Mouse (Mus musculus) c-Kit-negative CD71-positive TER-119-positive erythroid progenitor cells, embryonic 14.5 days (primary cell): Measurements from ENCODE around the gene Fam19a4.

ENCODE experiments used
- DNase-seq: peaks from one replicate; pipeline ENCODE4 v3.0.0-alpha.2; 2013; ENCODE audit warnings: low read depth, low spot score

The Fam19a4 gene

DNA sequence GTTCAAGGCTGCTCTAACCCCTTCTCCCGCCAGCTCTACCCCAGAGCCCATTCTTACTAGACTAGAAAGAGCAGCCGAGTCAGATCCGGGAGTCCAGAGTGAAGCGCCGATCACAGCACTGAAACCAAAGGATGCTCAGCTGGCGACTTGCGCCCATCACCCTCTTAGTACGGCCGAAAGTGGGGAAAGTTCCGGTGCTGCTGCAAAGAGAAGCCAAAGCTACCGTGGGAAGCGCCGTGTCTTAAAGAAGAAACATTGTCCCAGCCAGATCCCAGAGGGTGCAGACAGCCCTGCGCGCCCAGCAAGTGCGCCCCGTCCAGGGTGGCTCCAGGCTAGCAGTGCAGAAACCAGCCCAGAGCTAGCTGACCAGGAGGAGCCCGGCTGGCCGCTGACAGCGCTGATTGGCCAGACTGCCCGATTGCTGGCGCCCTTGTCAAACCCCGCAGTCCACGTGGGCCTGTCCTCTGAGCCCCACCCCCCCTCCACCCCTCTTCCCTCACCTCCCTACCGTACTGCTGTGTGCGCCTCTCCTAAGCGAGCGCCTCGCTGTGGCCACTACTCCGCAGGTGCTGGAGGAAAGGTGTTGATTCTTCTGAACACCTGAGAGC, at the start of gene Fam19a4:
Gene Fam19a4 (minus strand): TSS at position 340 of the 608 bp plus-strand sequence.
- no peak for DNase-seq

DNA sequence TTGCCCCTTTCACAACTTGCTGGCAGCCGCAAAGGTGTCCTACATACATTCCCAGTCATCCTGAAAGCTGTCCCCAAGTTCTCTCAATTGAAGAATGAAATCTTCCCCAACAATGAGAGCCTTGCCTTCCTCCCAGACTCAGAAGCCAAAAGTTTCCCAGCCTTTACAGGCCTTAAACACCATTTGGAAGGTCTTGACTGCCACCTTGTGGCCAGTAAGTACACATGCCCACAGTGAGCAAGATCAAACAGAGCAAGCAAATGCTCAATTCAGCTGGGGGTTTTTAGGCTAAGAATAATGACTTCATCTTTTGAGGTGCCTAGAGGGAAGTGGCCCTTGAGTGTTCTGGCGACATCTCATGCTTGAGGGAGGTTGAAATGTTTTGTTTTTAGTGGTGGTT, 46.6 kb upstream of the Fam19a4 start:
- peak; percentile 6 for DNase-seq

DNA sequence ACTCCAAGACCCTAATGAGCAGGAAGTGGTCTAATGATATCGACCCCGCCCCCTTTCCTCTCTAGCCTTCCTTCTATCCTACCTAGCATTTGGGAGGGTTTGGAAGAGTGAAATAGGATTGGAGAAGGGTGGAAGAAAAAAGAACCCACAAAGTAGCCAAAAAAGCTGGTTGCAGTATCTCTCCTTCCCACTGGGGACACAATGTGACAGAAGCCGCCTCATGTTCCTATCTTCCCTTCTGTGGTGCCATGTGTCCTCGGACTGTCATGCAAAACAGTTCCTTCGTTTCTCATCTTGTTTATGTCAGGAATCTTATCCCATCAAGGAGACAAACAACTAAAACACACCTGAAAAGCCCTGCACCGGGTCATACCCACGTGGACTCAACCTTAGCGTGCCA, 45.9 kb upstream of the Fam19a4 start:
- DNase-seq: no peak

DNA sequence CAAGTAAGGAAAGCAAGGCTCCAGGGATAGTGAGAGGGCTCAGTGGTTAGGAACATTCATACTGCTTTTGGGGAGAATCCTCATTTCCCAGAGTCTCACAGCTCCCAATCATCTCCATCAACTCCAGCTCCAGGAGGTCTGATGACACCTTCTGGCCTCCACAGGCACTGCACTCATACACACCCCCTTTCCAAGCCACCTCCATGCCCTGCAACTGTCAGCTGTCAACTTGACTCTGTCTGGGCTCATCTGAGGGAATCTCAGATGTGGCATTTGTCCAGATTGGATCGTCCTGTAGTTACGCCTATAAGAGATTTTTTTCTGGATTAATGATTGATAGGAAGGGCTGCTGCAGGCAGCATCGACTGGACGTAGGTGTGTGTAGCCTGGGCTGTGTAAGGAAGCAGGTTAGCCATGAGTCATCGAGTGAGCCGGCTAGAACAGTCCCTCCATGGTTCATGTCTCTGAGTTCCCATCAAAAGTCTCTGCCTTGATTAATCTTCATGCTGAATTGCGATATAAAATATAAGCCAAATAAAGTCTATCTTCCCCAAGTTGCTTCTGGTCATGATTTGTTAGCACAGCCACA, 44.1 kb upstream of the Fam19a4 start:
- DNase-seq: no peak

DNA sequence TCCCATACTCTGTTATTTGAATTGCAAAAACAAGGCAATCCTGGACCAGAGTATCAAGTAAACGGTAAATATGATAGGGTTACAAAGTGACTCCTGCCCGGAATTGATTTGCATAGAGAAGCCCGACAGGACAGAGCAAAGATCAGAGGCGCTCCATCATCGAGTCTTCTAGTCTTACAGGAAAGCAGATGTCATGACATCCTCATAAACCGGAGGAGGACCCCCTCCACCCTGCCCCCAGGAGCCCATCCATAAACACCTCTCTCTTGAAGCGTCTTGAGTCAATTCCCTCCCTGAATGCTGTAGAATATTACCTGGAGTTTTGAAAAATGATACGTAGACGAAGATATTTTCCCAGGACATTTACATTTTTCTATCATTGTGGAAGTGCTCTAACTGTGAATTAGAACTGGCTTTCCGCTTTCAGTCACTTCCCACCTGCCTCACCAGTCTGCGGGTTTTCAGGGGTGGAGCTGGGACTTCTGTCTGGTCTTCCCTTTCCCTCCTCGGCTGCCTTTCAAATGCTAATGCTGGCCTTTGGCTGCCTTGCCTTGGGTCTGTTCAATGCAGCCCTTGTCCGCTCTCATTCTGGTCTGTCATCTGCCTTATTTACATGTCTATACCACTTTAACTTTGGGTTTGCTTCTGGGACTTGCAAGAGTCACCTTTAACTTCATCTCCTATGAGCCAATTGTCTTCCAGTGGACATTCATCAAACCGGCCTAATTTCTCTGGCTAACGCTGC, 41.9 kb upstream of the Fam19a4 start:
- DNase-seq: no peak

DNA sequence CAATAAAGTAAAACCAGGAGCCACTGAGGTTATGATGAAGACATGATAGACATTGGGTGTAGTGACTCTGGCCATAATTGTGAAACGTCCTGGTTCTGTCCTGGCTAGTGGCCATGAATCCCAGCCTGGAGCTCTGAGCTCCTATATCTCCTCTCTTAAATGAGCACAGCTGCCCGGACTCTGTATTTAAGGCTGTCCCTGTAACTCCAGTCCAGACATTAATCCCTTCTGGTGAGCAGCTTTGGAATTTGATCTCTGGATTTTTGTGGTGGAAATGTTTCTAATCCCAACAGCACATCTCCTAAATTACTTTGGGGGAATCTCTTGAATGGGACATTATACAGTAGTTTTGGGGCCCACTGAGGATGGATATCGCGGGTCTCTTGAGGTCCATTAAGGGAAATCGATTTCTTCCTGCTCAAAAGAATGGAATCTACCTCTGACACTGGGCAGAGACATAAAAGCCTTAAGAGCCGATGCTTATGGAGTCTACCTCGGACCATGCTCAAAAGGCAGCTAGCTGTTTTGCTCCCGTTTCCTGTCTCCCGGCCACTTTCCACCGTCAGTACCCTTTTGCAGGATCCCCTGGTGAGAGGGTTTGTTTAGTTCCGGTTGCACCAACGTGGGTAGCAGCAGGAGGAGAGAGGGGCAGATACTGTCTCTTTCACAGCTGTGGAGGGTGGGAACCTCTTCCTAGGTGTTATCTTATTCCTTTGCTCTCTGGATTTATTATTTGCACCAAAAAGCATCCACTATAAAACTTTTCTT, 41.2 kb upstream of the Fam19a4 start:
- no peak for DNase-seq

DNA sequence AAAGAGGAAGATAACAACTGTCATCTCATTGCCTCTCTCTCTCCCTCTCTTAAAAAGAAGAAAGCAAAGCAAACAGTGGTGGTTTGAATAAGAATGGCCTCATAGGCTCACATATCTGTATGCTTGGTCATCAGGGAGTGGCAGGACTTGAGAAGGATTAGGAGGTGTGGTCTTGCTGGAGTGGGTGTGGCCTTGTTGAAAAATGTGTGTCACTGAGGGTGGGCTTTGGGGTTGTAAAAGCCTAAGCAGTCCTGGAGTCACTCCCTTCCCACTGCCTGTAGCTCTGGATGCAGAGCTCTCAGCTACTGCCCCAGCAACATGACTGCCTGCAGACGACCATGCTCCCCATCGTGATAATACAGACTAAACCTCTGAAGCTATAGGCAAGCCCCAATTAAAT, 22.1 kb upstream of the Fam19a4 start:
- DNase-seq: no peak

DNA sequence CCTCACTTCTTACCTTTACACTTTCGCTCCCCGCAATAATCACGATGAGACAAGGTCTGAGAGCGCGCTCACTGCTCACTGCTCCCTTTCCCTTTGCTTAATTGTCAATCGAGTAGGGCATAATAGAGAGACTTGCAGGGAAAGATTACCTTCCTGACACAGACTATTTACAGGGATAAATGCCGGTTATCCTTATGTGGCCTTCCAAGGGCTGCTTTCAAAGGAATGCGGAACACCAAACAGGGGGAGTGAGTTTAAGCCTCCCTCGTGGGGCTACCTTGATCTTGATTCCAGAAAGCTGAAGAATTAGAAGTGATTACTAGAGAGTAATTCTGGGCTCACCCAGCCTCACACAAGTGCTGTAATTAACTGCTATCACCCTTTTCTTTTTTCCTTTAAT, 19.8 kb upstream of the Fam19a4 start:
- no peak for DNase-seq

DNA sequence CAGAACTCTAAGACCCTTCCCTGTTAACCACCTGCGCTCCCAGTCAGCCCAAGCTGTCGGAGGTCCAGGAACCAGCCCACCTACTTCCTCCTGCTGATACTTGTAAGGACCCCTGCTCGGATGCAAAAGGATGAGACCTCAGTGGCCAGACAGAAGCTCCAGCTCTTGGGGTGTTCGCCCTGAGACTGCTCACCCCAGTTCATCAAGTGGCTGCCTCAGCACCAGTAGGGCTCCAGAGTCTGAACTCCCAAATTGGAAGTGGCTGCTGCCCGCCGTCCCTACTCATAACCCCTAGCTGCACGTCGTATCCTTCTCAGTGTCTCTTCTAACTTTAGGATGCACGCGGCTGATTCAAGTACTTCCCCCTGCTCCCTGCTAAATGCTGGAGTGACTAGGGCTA, 614 bp downstream of the Fam19a4 start:
- no peak for DNase-seq

DNA sequence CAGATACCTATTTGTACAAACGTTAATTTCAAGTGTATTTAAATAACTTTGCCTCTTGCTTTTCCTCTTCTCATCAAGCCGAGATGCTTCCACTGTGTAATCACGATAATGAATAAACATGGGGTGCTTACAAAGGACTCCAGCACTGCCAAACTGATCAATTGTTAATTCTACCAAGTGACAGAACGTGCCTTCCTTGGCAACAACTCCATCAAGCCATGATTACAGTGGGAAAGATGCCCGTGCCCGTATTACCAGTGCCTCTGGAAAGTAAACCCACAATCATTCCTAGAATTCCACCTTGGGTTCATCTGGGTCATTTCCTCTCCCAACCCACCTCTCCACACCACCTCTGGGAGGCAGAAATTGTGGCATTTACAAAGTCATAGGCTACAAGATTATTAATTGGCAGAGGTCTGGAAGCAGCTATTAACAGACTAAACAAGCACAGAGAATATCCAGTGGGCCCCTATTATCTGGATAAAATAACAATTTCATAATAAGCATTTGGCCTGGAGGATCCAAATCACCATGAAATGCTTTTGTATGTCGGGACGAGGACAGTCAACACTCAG, 7.9 kb downstream of the Fam19a4 start:
- no peak for DNase-seq

DNA sequence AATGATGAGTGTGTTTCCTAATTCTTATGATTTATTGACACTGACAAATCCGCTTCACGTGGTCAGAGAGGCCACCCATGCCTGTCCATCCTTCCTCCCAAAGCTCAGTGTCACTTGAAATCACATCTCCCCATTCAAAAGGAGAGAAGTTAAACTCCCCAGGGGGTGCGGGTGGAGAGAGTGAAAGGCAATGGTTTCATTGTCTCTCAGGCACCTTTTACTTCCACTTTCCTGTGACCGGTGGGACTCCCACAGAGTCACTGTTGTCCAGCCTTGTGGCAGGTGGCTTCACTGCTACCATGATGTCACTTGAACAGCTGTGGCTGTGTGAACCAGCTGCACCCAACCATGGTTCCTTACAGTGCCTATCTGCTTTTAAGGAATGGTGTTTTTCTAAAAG, 11.8 kb downstream of the Fam19a4 start:
- DNase-seq: no peak

DNA sequence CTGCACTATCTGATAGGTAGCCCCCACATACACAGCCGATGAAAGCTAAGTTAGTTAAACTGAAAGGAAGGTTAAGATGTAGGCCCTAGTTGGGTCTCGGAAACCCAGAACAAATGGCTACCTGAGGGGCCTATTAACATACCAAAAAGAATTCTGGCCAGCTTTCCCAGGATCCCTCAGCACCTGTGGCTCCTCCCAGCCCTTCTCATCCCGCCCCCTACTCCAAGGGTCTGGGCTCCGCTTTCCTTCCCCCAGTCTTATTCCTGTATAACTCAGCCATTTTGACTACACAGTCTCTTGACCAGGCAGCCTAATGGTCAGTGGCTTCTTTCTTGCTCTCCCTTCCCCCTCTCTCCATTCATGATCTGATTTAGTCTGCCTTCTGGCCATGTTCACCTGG, 13.7 kb downstream of the Fam19a4 start:
- DNase-seq: no peak

DNA sequence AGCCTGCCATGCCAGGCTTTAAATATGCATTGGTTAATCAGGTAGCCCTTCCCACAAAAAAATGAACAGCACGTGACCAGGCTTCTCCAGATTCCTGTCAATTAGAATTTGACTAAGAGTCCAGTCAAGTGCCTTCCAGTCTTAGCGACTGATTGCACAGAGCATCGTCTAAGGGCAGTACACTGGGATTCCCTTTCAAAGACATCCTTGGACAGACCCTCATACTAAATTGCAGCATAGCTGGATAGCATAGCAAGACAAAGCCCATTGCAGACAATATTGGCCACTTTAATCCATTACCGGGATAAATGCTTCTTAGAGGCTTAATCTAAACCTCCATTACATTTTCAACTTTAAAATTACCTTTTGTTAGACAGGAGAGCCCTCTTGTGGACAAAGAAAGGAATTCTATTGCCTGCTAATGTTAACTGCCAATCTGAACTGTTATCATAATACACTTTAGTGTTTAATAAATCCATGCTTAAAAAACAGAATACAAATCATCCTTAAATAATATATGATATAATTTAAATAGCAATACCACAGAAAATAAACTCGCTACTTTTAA, 33.0 kb downstream of the Fam19a4 start:
- DNase-seq: no peak

DNA sequence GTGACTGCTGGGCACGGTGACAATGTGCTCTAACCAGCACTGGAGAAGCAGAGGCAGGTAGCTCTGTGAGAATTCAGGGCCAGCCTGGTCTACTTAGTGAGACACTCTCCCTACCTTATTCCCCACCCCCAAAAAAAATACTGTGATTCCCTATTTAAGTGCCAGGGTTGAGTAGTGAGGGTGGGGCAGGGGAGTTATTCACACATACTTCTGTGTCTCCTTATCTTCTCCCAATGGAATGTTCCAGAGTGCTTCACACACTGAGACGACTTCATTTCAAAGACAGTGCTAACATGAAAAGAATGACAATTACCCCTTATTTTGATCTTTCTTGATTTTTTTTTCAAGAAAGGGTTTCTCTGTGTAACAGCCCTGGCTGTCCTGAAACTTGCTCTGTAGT, 40.9 kb downstream of the Fam19a4 start:
- DNase-seq: no peak

DNA sequence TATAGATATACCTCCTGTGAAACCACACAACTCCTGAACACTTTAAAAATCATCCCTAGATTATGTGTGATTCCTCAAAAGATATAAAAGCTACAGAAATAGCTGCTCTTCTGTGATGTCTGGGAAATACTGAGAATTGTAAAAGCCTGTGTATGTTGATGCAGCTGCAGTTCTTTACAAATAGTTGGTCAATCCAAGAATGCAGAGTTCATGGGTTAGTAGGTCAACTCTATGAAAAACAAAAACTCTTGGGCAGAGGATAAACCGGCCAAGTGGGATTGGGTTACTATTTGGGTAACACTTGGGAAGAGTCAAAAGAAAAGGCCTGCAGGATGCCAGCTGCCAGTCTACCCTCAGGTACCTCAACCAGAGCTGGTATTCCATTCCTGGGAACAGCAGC, 43.5 kb downstream of the Fam19a4 start:
- no peak for DNase-seq

DNA sequence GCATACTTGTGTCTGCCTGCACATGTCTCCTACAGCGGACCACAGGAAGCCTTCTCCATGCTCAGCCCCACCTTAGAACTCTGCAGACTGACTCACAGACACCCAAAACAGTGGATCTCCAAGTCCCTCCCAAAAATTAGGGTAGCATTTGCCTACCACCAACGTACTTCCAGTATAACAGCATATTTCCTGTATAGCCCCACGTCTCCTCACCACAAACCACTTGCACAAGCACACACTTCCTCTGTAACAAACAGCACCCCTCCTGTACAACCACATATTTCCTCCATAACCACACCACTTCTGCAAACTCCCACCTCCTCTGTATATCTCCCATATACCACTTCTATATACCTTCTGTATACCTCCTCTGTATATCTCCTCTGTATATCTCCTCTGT, 44.2 kb downstream of the Fam19a4 start:
- DNase-seq: no peak

DNA sequence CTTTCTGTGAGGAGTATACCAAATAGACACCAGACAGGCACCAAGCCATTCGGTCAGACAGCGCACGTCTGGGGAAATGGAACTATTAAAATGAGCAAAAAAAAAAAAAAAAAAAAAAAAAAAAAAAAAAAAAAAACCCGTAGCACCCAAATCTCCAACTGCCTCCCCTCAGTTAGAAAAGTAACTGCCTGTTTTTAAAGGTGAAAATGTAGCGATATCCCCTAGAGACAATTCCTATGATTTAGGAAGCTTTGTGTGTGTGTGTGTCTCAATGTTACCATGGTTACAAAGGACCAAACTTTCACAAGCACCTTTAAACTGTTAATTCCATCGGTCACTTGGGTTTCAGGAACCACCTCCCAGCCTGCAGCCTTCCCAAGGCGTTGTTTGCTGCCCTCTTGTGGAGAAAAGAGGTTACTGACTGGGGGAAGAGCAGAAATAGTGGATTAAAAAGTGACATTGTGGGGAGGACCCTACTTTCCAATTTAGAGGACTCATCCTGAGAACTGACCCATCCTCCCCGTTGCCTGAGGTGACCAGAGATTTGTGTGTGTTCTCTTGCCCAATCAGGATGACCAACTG, 53.6 kb downstream of the Fam19a4 start:
- DNase-seq: peak; percentile 8

DNA sequence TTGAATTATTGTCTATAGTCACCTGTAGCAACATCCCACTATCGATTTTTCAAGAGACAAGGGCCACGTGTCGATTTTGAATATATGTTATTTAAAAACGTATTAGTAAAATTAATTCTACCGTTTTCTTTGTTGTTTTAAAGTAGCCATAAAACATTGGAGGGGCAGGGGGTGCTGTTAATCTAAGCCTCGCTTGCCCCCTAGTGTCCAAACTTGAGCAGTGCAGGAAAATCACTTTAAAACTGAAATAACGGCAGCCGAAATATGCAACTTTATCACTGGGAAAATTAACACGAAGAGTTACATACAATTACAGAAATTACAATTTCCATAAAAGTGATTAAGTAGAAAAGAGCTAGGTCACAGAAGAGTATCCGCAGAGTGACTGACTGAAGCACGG, 55.2 kb downstream of the Fam19a4 start:
- DNase-seq: no peak

DNA sequence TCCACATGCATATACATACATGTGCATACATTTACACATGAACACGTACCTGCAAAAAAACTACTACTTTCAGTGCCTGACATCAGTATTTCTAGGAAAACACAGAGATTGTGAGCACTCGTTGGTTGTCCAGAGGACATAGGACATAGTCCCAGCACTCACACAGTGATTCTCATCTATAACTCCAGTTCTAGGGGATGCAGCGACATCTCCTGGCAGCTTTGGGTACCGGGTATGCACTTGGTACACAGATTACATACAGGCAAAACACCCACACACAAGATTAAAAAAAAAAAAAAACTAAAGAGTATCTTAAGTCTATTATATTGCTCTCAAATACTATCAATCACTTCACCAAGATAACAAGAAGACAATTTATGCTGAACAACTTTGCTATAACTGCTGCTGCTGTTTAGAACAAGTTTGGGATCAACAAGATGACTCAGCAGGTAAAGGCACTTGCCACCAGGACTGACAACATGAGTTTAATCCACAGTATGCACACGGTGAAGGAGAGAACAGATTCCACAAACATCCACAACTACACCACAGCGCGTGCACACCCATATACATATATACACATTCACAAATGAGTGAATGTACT, 64.6 kb downstream of the Fam19a4 start:
- no peak for DNase-seq

DNA sequence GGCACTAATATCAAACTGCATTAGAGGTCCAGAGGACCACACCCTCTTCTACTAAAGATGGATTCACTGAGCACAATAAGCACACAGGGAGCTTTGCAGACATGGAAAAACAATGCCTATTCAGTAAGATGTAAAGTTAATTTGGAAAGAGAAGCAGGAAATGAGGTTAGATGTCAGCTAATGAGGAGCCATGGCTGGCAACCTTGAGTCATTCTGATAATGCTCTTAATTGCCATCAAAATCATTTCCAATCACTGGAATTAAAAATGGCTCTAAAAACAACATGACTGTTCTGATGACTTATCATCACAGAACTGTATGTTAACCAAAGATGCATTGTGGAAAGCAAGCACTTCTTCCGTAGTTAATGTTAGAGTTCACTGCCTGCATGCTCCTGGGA, 68.5 kb downstream of the Fam19a4 start:
- DNase-seq: no peak

DNA sequence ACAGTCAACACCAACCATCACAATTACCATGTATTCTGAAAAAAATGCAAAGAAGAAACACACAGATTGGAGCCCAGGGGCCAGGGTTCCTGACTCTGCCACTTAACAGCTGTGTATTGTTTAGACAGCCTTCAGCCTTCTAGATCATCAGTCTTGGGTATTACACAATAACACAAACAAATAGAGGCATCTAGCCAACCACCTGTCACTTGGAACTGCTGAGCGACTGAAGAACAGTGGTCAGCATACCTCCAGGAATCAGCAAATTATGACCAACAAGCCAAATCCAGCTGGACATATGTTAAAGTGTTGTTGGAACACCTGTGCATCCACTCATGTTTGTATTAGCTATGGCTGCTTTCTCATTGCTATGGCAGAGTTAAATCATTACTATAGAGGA, 82.7 kb downstream of the Fam19a4 start:
- no peak for DNase-seq
